Mouse (Mus musculus) cerebellum, adult 2 months (tissue): Measurements from ENCODE around the gene Irak4. TPM values are rescaled to one million over a fixed set of nuclear protein-coding genes. Genes with fewer than 3 reads are reported as not detected.

Experiments used
- DNase-seq, 2 experiments: peaks; one replicate each; pipeline ENCODE4 v3.0.0; 2021
- H3K27ac ChIP-seq: fragments of 200-500 bp; 2 replicates; pipeline ENCODE4 v1.5.1; 2012; ENCODE audit warnings: low read length, control low read depth, inconsistent platforms; ENCODE audit not compliant: insufficient read depth
- H3K27me3 ChIP-seq: fragments of 200-500 bp; 2 replicates; pipeline ENCODE4 v1.6.1; 2012; ENCODE audit warnings: inconsistent platforms, mild to moderate bottlenecking, low read length, moderate library complexity; ENCODE audit not compliant: control insufficient read depth, insufficient read depth
- H3K4me1 ChIP-seq: fragments of 200-500 bp; 2 replicates; pipeline ENCODE4 v1.6.1; 2011; ENCODE audit warnings: low read length; ENCODE audit not compliant: control insufficient read depth, insufficient read depth
- H3K4me3 ChIP-seq: fragments of 200-500 bp; replicated peaks from 2 replicates; pipeline ENCODE3; 2011; ENCODE audit warnings: mild to moderate bottlenecking, low read depth, low read length, control low read depth; ENCODE audit not compliant: insufficient read depth
- CTCF ChIP-seq: fragments of 200-500 bp; IDR thresholded peaks from 2 replicates; pipeline ENCODE4 v1.5.1; 2011; ENCODE audit warnings: low read depth, mild to moderate bottlenecking, control low read depth, low read length, moderate library complexity, borderline replicate concordance; ENCODE audit not compliant: insufficient read depth
- POLR2A ChIP-seq: fragments of 200-500 bp; IDR thresholded peaks from 2 replicates; pipeline ENCODE4 v1.6.1; 2011; ENCODE audit warnings: low read length, control low read depth, borderline replicate concordance; ENCODE audit not compliant: insufficient read depth
- WGBS: fragments of 180-500 bp; shearing (Covaris S2); methylation state at CpG from one replicate; pipeline ENCODE4 v1.1.7; 2018; 5-methylcytosine and 5-hydroxymethylcytosine counted together
- polyA plus RNA-seq: library from polyadenylated mRNA; depleted of rRNA; stranded (reverse); fragments of >200 nt; gene quantifications from 2 replicates; pipeline ENCODE4 v1.2.3, GENCODE M21; 2012; rRNA removed

Irak4 gene
- polyA plus RNA-seq, 1 experiment, result 1.9 TPM

- Histone ChIP-seq H3K27ac (no peak overlapping the region), H3K4me3 (no peak overlapping the region), H3K4me1 (0 out of 2 replicates have a peak, but pooled peaks cover 2% of the 10 kb centered on the region), H3K27me3 (no peaks in the 10 kb centered on the region; the same call in 1 of the 2 replicates)
- TF ChIP-seq POLR2A (no peak), CTCF (no peak)
- 78% methylated on average over 3 of the region's 3 CpGs for WGBS
- no peak for DNase-seq
These were observed 59.0 kb downstream of the Irak4 start for GRCm38 (mm10) chr15:94602441-94602840.

DNA sequence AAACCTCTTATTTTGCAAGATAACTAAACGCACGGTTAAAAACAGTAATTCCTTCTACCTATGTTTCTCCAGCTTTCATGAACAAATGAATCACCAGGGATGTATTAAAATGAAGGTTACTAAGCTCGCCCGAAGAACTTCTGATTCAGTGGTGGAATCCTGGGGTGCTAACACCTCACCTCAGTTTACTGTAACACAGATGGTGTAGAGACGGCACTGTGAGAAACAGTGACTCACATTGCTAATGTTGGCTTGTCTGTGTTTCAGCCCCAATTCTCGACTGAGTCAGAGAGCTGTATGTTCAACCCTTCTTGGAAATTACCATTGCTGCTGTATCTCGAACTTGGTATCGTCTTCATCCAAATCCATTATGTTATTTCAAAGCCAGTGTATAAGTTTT lies 64.3 kb downstream of the Irak4 start:
- DNase-seq, result no peak
- H3K4me3 ChIP-seq, result no peak overlapping the region
- TF ChIP-seq CTCF, result no peak
- TF ChIP-seq POLR2A, result no peak
- H3K27me3 ChIP-seq, result no peaks in the 10 kb centered on the region
- WGBS, result 90% methylated on average over 8 of the region's 8 CpGs
- H3K4me1 ChIP-seq, result no peaks in the 10 kb centered on the region
- no peak overlapping the region for H3K27ac ChIP-seq

- DNase-seq, result no peak
- 90% methylated on average over 11 of the region's 11 CpGs for WGBS
- H3K4me3 ChIP-seq, result no peak overlapping the region
- H3K4me1 ChIP-seq, result no peaks in the 10 kb centered on the region
- no peak overlapping the region for H3K27ac ChIP-seq
- no peaks in the 10 kb centered on the region for H3K27me3 ChIP-seq
- TF ChIP-seq POLR2A (no peak), CTCF (no peak)
These were observed 72.6 kb downstream of the Irak4 start for GRCm38 (mm10) chr15:94616036-94616435.

DNA sequence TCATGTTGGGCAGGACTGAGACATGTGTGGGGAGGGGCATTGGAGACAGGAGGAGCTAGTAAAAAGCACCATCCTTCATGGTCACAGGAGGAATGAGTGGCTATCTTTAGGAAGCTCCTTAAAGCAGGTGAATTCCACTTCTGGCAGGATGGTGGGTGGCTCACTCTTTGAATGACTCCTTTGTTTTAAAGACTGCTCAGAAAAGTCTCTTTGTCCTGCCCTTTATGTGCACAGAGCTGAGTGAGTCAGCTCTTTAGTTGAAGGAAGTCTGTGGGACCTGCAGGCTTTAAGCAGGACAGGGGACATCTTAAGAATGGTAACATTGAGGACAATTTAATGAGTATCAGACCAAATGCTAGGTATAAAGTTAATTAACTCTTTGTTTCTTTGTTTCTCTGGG lies 77.5 kb downstream of the Irak4 start:
- DNase-seq, result no peak
- H3K4me1 ChIP-seq, result no peaks in the 10 kb centered on the region
- H3K27ac ChIP-seq, result no peak overlapping the region
- TF ChIP-seq POLR2A (no peak), CTCF (no peak)
- H3K4me3 ChIP-seq, result no peak overlapping the region
- H3K27me3 ChIP-seq, result no peaks in the 10 kb centered on the region

- Histone ChIP-seq H3K4me3 (peak overlapping the region; percentile 53), H3K27ac (no peak overlapping the region), H3K4me1 (no peaks in the 10 kb centered on the region), H3K27me3 (no peaks in the 10 kb centered on the region)
- no peak for TF ChIP-seq CTCF
- TF ChIP-seq POLR2A, result no peak
- DNase-seq, result no peak
- WGBS, result 55% methylated on average over 2 of the region's 2 CpGs
These were observed 85.0 kb downstream of the Irak4 start for GRCm38 (mm10) chr15:94628463-94628829.

DNA sequence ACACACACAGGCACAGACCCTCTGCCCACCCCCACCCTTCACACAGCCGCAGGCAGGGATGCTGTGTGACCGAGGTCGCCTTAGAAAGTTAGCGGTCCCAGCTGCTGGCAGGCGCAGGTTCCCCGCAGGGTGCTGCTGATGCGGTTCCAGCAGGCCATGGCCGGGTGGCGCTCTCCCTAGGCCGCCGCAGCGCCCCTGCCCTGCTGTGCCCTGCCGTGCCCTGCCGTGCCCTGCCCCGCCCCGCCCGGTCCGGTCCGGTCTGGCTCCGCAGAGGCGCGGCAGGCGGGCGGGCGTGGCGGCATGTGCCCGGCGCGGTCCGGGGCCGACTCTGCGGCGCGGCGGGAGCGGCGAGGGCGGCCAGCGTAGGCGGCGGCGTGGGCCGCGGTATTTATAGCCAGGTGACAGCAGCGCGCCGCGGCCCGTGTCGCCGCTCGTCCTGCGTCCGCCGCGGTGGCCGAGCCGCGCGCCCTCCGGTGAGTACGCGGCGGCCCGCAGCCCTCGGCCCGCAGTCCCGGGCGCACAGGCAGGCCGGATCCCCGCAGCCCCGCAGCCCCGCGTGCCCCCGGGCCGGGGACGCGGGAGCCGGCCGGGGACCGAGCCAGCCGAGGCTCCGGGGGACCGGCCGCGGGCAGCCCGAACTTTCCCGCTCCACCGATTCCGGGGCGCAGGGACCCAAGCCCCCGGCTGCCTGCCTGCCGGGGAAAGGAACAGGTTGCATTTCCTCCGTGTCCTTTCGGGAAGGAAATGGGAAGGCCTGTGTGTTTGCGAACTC lies 85.6 kb downstream of the Irak4 start, which contains the start of gene Tmem117:
TSS of gene Tmem117 (plus strand) at position 403 of the 772 bp plus-strand sequence.
- no peak for TF ChIP-seq POLR2A
- TF ChIP-seq CTCF, result no peak
- under 1% methylated on average over 86 of the region's 96 CpGs for WGBS
- Histone ChIP-seq H3K4me1 (no peaks in the 10 kb centered on the region), H3K4me3 (peak within 1 kb of the TSS; percentile 53), H3K27ac (peak within 1 kb of the TSS; percentile 27; the same call in 1 of the 2 replicates), H3K27me3 (no peaks in the 10 kb centered on the region)
- DNase-seq, result peak; percentile 72 to 74

DNA sequence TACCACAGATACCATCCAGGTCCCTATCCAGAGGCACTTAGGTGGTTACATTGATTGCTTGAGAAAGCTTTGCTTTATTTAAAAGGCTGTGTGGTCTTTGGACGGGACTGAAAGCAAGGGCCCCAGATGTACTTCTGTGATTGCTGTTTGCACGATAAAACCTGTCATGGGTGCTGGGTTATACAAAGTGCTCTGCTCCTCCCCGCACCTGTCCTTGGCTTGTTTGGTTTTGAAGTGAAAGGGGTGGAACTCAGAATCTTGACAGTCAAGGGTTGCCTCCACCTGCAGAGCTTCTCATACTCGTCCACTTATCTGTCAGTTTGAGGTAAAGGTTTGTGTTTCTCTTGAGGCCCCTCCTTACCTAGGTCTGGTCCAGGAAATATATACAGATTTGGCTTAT lies 87.1 kb downstream of the Irak4 start:
- no peaks in the 10 kb centered on the region for H3K4me1 ChIP-seq
- no peak overlapping the region for H3K4me3 ChIP-seq
- no peak overlapping the region for H3K27ac ChIP-seq
- TF ChIP-seq POLR2A, result no peak
- no peak for TF ChIP-seq CTCF
- no peak for DNase-seq
- WGBS, result 95% methylated on average over 4 of the region's 4 CpGs
- no peaks in the 10 kb centered on the region for H3K27me3 ChIP-seq

Other genes with a start within 250 kb of the Irak4 start
- gene Adamts20, start 78.2 kb upstream of the Irak4 start, polyA plus RNA-seq, result 4.5 and 5.1 TPM in 2 replicates
- 1.7 and 2.1 TPM in 2 replicates for gene Pus7l, start 96 bp upstream of the Irak4 start, polyA plus RNA-seq
- gene Twf1, start 46.2 kb downstream of the Irak4 start, polyA plus RNA-seq, result 44.2 and 49.6 TPM in 2 replicates
- 9.1 and 9.3 TPM in 2 replicates for gene Tmem117, start 85.6 kb downstream of the Irak4 start, polyA plus RNA-seq